Mouse (Mus musculus): ENCODE measurements around the gene Tgm5.

- TF ChIP-seq CTCF (IDR thresholded peaks at IDR 0.05) (no peak), EP300 (IDR thresholded peaks at IDR 0.05) (no peak)
Observed at GRCm38 (mm10) chr2:121089751-121090150, 4.1 kb upstream of the Tgm5 start.

Measured in lung, postnatal 0 days (tissue).